Mouse (Mus musculus) limb, embryonic 12.5 days (tissue): ENCODE measurements around the gene Tmod1. TPM values are rescaled to one million over a fixed set of nuclear protein-coding genes. Genes with fewer than 3 reads are reported as not detected.

Source experiments
- ATAC-seq: fragments of 200-750 bp; cut with Nextera tagmentation; 2 replicates; pipeline ENCODE4 v1.8.0; 2017; ENCODE audit warnings: low read depth, moderate TSS enrichment; ENCODE audit not compliant: insufficient number of reproducible peaks, insufficient read depth, low FRiP score, low TSS enrichment
- H3K27ac ChIP-seq: fragments of 300-500 bp; sonication (generic); 2 replicates; pipeline ENCODE4 v1.5.1; 2016; ENCODE audit warnings: mild to moderate bottlenecking, moderate library complexity
- H3K27me3 ChIP-seq: fragments of 300-500 bp; sonication (generic); 2 replicates; pipeline ENCODE4 v1.6.1; 2016; ENCODE audit warnings: mild to moderate bottlenecking, moderate library complexity
- H3K36me3 ChIP-seq: fragments of 300-500 bp; sonication (generic); 2 replicates; pipeline ENCODE4 v1.6.1; 2016; ENCODE audit warnings: mild to moderate bottlenecking, moderate library complexity
- H3K4me1 ChIP-seq: fragments of 300-500 bp; sonication (generic); replicated peaks from 2 replicates; pipeline ENCODE4 v1.6.1; 2016
- H3K4me2 ChIP-seq: fragments of 300-500 bp; sonication (generic); 2 replicates; pipeline ENCODE4 v1.6.1; 2016; ENCODE audit warnings: mild to moderate bottlenecking, moderate library complexity
- H3K4me3 ChIP-seq: fragments of 300-500 bp; sonication (generic); replicated peaks from 2 replicates; pipeline ENCODE4 v1.5.1; 2016; ENCODE audit warnings: mild to moderate bottlenecking
- H3K9ac ChIP-seq: fragments of 300-500 bp; sonication (generic); replicated peaks from 2 replicates; pipeline ENCODE4 v1.6.1; 2016; ENCODE audit warnings: mild to moderate bottlenecking, moderate library complexity
- H3K9me3 ChIP-seq: fragments of 300-500 bp; sonication (generic); 2 replicates; pipeline ENCODE4 v1.6.1; 2016; ENCODE audit warnings: mild to moderate bottlenecking, moderate library complexity
- WGBS: fragments of 180-500 bp; shearing (Covaris S2); methylation state at CpG from one replicate; pipeline ENCODE4 v1.1.7; 2016; 5-methylcytosine and 5-hydroxymethylcytosine counted together
- polyA plus RNA-seq: library from polyadenylated mRNA; unstranded; fragments of >200 nt; fragmentation: Nextera tagmentation; extraction: Ambion mirVana; gene quantifications from 2 replicates; pipeline ENCODE4 v1.2.1, GENCODE M21; 2016

Tmod1 gene
- polyA plus RNA-seq, 1 experiment from 2014 or later, result 4.8 TPM

GRCm38 (mm10) chr4:46116544-46117175 lies 77.9 kb downstream of the Tmod1 start:
- H3K36me3 ChIP-seq, result peaks cover 83% of the 10 kb centered on the region

GRCm38 (mm10) chr4:46117536-46117935 lies 78.8 kb downstream of the Tmod1 start:
- Histone ChIP-seq H3K4me1 (no peaks in the 10 kb centered on the region), H3K4me3 (no peak overlapping the region), H3K9me3 (no peaks in the 10 kb centered on the region), H3K9ac (no peak overlapping the region), H3K27me3 (no peaks in the 10 kb centered on the region), H3K4me2 (no peak overlapping the region), H3K36me3 (peaks cover 90% of the 10 kb centered on the region), H3K27ac (no peak overlapping the region)
- 97% methylated on average over 4 of the region's 4 CpGs for WGBS
- ATAC-seq, result no peak

More at GRCm38 (mm10) chr4:46116544-46117175, 77.9 kb downstream of the Tmod1 start:
- Histone ChIP-seq H3K4me1 (no peaks in the 10 kb centered on the region), H3K9ac (no peak overlapping the region), H3K4me2 (no peak overlapping the region), H3K4me3 (no peak overlapping the region), H3K9me3 (no peaks in the 10 kb centered on the region), H3K27ac (no peak overlapping the region), H3K27me3 (no peaks in the 10 kb centered on the region)
- ATAC-seq, result no peak
- WGBS, result 79% methylated on average over 10 of the region's 10 CpGs

- H3K4me1 ChIP-seq, result no peaks in the 10 kb centered on the region
- no peak overlapping the region for H3K4me3 ChIP-seq
- ATAC-seq, result no peak
- no peaks in the 10 kb centered on the region for H3K9me3 ChIP-seq
- no peak overlapping the region for H3K4me2 ChIP-seq
- peaks cover 97% of the 10 kb centered on the region for H3K36me3 ChIP-seq
- 86% methylated on average over 14 of the region's 14 CpGs for WGBS
- H3K9ac ChIP-seq, result no peak overlapping the region
- no peak overlapping the region for H3K27ac ChIP-seq
- no peaks in the 10 kb centered on the region for H3K27me3 ChIP-seq
These were observed 80.9 kb downstream of the Tmod1 start for GRCm38 (mm10) chr4:46119514-46120094.

GRCm38 (mm10) chr4:46120767-46121166 lies 82.0 kb downstream of the Tmod1 start:
- Histone ChIP-seq H3K27me3 (no peaks in the 10 kb centered on the region), H3K36me3 (peaks cover 98% of the 10 kb centered on the region), H3K9me3 (no peaks in the 10 kb centered on the region), H3K4me2 (no peak overlapping the region), H3K9ac (no peak overlapping the region), H3K4me1 (no peaks in the 10 kb centered on the region), H3K27ac (no peak overlapping the region), H3K4me3 (no peak overlapping the region)
- ATAC-seq, result no peak
- 85% methylated on average over 3 of the region's 3 CpGs for WGBS

- H3K27ac ChIP-seq, result no peak overlapping the region
- no peaks in the 10 kb centered on the region for H3K9me3 ChIP-seq
- no peaks in the 10 kb centered on the region for H3K4me1 ChIP-seq
- 92% methylated on average over 6 of the region's 6 CpGs for WGBS
- peaks cover 94% of the 10 kb centered on the region for H3K36me3 ChIP-seq
- H3K27me3 ChIP-seq, result no peaks in the 10 kb centered on the region
- no peak overlapping the region for H3K9ac ChIP-seq
- no peak overlapping the region for H3K4me3 ChIP-seq
- no peak overlapping the region for H3K4me2 ChIP-seq
- no peak for ATAC-seq
These were observed 84.6 kb downstream of the Tmod1 start for GRCm38 (mm10) chr4:46123358-46123757.

- no peak for ATAC-seq
These were observed 87.8 kb downstream of the Tmod1 start for GRCm38 (mm10) chr4:46126541-46126940.

GRCm38 (mm10) chr4:46129311-46130004 lies 90.7 kb downstream of the Tmod1 start:
- Histone ChIP-seq H3K9ac (no peak overlapping the region), H3K27ac (no peak overlapping the region), H3K27me3 (no peaks in the 10 kb centered on the region), H3K4me2 (no peak overlapping the region), H3K4me1 (peaks cover 3% of the 10 kb centered on the region), H3K9me3 (no peaks in the 10 kb centered on the region), H3K36me3 (peaks cover 94% of the 10 kb centered on the region), H3K4me3 (no peak overlapping the region)
- 92% methylated on average over 8 of the region's 8 CpGs for WGBS
- no peak for ATAC-seq

More at GRCm38 (mm10) chr4:46126541-46126940, 87.8 kb downstream of the Tmod1 start:
- H3K27me3 ChIP-seq, result no peaks in the 10 kb centered on the region
- WGBS, result 52% methylated on average over 2 of the region's 2 CpGs
- no peaks in the 10 kb centered on the region for H3K9me3 ChIP-seq
- no peak overlapping the region for H3K27ac ChIP-seq
- no peaks in the 10 kb centered on the region for H3K4me1 ChIP-seq
- H3K36me3 ChIP-seq, result peaks cover 94% of the 10 kb centered on the region
- H3K4me3 ChIP-seq, result no peak overlapping the region
- H3K4me2 ChIP-seq, result no peak overlapping the region
- no peak overlapping the region for H3K9ac ChIP-seq

GRCm38 (mm10) chr4:46130221-46130620 lies 91.5 kb downstream of the Tmod1 start:
- WGBS, result 78% methylated on average over 3 of the region's 3 CpGs
- no peak for ATAC-seq
- no peak overlapping the region for H3K4me2 ChIP-seq
- no peak overlapping the region for H3K27ac ChIP-seq
- H3K36me3 ChIP-seq, result peaks cover 93% of the 10 kb centered on the region
- H3K4me3 ChIP-seq, result no peak overlapping the region
- H3K9ac ChIP-seq, result no peak overlapping the region
- no peaks in the 10 kb centered on the region for H3K27me3 ChIP-seq
- peaks cover 3% of the 10 kb centered on the region for H3K4me1 ChIP-seq
- H3K9me3 ChIP-seq, result no peaks in the 10 kb centered on the region

- H3K27ac ChIP-seq, result no peak overlapping the region
- H3K9me3 ChIP-seq, result no peaks in the 10 kb centered on the region
- H3K4me3 ChIP-seq, result no peak overlapping the region
- ATAC-seq, result no peak
- no peaks in the 10 kb centered on the region for H3K27me3 ChIP-seq
- no peak overlapping the region for H3K9ac ChIP-seq
- peaks cover 81% of the 10 kb centered on the region for H3K36me3 ChIP-seq
- H3K4me2 ChIP-seq, result no peak overlapping the region
- WGBS, result 79% methylated on average over 6 of the region's 6 CpGs
- H3K4me1 ChIP-seq, result peaks cover 4% of the 10 kb centered on the region
These were observed 93.1 kb downstream of the Tmod1 start for GRCm38 (mm10) chr4:46131791-46132190.

GRCm38 (mm10) chr4:46137629-46138286 lies 99.0 kb downstream of the Tmod1 start:
- H3K27ac ChIP-seq, result peak overlapping the region; percentile 98
- H3K36me3 ChIP-seq, result peaks cover 28% of the 10 kb centered on the region
- 9% methylated on average over 17 of the region's 17 CpGs for WGBS
- ATAC-seq, result peak; percentile 59
- no peaks in the 10 kb centered on the region for H3K27me3 ChIP-seq
- H3K4me2 ChIP-seq, result peak overlapping the region; percentile 80
- no peaks in the 10 kb centered on the region for H3K9me3 ChIP-seq
- H3K4me1 ChIP-seq, result peaks cover 21% of the 10 kb centered on the region
- H3K9ac ChIP-seq, result peak overlapping the region; percentile 85
- peak overlapping the region; percentile 65 for H3K4me3 ChIP-seq
